Mouse (Mus musculus): ENCODE measurements at regions not wholly inside any gene's neighbourhood (a gene's known extent, or its start where the extent isn't known, plus 50 kb on each side); places are given as distances from the start of the nearest gene placed in this dataset.

GRCm38 (mm10) chr12:85527011-85527410 lies 53.3 kb downstream of the Fos start:
- DNase-seq: no peak

DNA sequence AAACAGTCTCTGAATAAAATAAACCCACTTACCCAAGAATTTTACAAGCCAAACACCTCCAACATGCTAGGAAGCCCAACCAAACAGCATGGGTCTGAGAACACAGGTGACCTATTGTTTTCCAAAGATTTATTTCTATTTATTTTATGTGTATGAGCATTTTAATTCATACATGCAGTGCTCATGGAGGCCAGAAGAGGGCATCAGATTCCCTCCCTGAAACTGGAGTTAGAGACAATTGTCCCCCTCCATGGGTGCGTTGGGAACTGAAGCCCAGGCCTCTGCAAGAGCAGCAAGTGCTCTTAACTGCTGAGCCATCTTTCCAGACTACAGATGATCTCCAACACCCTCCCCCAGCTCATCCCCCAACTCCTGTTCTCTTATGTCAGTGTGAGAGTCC lies 57.9 kb downstream of the Fos start:
- no peak for DNase-seq

GRCm38 (mm10) chr12:85532221-85532612 lies 58.5 kb downstream of the Fos start:
- no peak for DNase-seq

DNA sequence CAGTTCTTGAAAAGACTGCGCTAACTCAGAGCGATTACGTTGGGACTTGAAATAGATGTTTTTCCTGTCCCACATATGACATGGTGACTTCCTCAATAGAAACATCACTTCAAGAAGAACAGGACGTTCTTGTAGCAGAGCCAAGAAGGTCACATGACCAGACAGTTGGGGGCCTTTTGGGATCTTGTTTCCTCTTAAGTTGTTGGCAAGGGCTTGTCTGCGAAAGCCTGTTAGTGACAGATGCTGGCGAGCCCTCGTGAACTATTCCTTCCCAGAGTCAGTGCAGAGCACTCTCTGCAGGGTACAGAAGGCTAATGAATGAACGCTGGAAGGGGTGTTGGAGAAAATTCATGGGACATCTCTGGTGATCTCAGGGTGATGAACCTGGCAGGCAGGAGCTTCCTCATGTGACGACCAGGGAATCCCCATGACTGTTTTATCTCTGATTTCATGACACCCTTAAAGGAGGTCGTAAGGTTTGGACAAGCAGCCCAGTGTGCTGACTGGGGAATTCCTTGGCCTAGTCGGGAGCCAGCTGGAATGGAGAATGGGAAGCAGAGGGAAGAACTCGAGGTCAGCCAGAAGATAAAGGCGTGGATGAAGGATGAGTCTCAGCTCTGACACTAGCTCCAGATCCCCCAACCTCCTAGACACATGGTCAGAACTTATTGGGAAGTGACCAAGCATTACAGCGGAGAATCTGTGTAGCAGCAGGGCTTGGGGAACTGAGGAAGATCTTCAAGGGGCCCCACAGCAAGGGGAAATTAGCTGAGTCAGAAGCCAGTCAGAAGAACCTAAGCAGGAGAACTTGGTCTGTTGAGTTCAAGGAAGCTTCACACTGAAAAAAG lies 59.1 kb downstream of the Fos start:
- DNase-seq: peak; percentile 91

DNA sequence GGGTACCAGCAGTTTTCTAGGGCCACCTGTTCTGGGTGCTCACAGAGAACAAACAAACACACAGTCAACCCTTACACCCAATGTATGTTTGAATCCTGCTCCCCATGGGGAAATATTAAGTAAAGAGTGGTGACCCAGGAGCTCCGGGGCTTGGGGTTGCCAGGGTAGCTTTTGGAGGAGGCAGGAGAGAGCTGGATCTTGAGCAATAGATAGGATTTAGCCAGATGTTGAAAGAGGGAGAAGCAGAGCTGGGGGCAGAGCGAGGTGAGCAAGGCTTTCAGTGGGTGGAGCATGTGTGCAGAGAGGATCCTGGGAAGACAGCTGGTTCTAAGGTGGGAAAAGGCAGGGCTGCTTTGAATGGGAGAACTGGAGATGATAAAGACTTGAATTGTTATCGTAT lies 59.9 kb downstream of the Fos start:
- no peak for DNase-seq

GRCm38 (mm10) chr12:85539423-85539822 lies 59.4 kb upstream of the Jdp2 start:
- no peak for DNase-seq

- peak; percentile 50 for DNase-seq
These were observed 57.7 kb upstream of the Jdp2 start for GRCm38 (mm10) chr12:85541153-85541552.

GRCm38 (mm10) chr12:85542881-85543280 lies 55.9 kb upstream of the Jdp2 start:
- DNase-seq: no peak

DNA sequence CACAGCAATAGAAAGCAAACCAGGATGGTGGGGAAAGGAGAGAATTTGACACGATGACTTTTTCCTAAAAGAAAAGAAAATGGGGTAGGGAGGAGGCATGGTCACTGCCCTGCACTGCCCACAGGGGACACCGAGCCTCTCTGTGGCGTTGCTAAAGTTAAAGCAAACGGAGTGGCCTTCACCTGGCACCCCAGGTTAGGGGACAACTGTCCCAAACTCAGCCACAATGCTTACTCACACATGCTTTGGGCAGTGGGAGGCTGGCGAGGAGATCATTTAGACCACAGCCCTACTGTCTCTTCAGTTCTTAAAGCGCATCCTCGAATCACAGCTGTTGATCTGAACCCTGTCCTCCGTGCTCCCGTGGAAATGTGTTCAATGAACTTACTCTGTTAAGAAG lies 55.3 kb upstream of the Jdp2 start:
- no peak for DNase-seq

- no peak for DNase-seq
These were observed 54.0 kb upstream of the Jdp2 start for GRCm38 (mm10) chr12:85544801-85545200.

- no peak for DNase-seq
These were observed 53.1 kb upstream of the Jdp2 start for GRCm38 (mm10) chr12:85545718-85546117.

DNA sequence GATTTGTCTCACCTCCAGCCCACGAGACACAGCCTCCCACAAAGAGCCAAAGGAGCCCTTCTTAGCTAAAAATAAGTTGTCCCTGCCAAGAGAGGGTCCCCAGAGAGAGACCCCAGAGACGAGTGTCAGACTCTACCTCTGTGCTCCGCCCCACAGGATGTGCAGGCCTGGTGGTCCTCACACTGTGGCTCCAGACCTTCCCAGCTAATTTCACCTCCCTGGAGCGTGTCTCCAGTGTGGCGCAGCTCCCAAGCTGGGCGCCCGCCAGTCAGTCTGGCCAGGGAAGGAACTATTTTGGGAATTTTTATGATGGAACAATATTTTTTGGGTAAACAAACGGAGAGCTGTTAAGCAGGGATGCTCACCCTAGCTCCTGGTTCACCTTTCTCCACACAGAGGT lies 50.8 kb upstream of the Jdp2 start:
- DNase-seq: peak; percentile 43
